In the genomic region with DNA sequence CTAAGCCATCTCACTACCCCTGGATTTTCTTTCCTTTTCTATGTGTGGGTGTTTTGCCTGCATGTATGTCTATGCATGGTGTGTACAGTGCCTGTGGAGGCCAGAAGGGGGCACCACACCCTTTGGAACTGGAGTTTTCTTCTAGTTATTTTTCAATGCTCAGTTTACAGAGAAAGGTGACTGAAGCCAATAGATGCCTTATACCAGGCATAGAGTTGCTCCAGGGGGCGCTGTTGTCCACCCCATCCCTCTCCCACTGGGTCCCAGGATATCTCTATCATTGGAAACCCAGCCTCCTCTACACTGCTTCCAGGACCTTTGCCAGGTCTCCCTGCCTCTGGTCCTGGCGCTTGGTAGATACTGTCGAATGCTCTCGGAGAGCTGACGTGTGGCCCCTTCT, we compare ENCODE assay signal across 8 mouse cellular contexts.
DNase-seq lines count a peak whose midpoint lies in the region; ATAC-seq and TF ChIP-seq lines count a peak whose summit lies in the region.

No protein-coding gene starts in this region.

- no peaks in the 10 kb centered on the region for H3K36me3 ChIP-seq in heart, embryonic 11.5 days (ENCODE audit: control insufficient read depth, insufficient read depth, low read length)
- no peaks in the 10 kb centered on the region for H3K36me3 ChIP-seq in intestine, postnatal 0 days (ENCODE audit: control insufficient read depth, insufficient read depth)
- no peaks in the 10 kb centered on the region; the same call in 1 of the 2 replicates for H3K36me3 ChIP-seq in limb, embryonic 14.5 days (ENCODE audit: control insufficient read depth, insufficient read depth, low read length)

- H3K27me3 ChIP-seq in heart, embryonic 11.5 days (ENCODE audit: control insufficient read depth, insufficient read depth, low read length): no peaks in the 10 kb centered on the region
- H3K27me3 ChIP-seq in intestine, postnatal 0 days (replicated peaks; ENCODE audit: control insufficient read depth, insufficient read depth, low read length): no peaks in the 10 kb centered on the region
- H3K27me3 ChIP-seq in limb, embryonic 14.5 days (ENCODE audit: control insufficient read depth, insufficient read depth, low read length): no peaks in the 10 kb centered on the region

- ATAC-seq in heart, embryonic 11.5 days (replicated peaks; ENCODE audit: insufficient number of reproducible peaks, low FRiP score, low TSS enrichment): no peak
- ATAC-seq in intestine, postnatal 0 days: peak; percentile 42
- 0 out of 2 replicates have a peak, but pooled peaks have one; percentile 12 for ATAC-seq in limb, embryonic 14.5 days (ENCODE audit: low FRiP score, low read depth)

- DNase-seq in heart, adult 11 months: peak; percentile 96
- DNase-seq in gastrocnemius, postnatal 4 days (ENCODE audit: low spot score in 2 of 2): peak; percentile 47 to 76
- peak; percentile 54 for DNase-seq in limb, embryonic 14.5 days (ENCODE audit: low spot score)
- DNase-seq in naive thymus-derived CD4-positive, alpha-beta T cell, adult 2 months (ENCODE audit: low read depth): peak; percentile 61
- DNase-seq in testis, postnatal 10 days (ENCODE audit: low spot score): peak; percentile 93

- no peaks in the 10 kb centered on the region for H3K9me3 ChIP-seq in heart, embryonic 11.5 days (replicated peaks; ENCODE audit: control insufficient read depth, low read length)
- H3K9me3 ChIP-seq in intestine, postnatal 0 days (ENCODE audit: control insufficient read depth): no peaks in the 10 kb centered on the region
- H3K9me3 ChIP-seq in limb, embryonic 14.5 days (ENCODE audit: control insufficient read depth, low read length): no peaks in the 10 kb centered on the region

- WGBS in heart, embryonic 11.5 days (ENCODE audit: insufficient replicate concordance): 48% methylated on average over 5 of the region's 5 CpGs
- WGBS in intestine, postnatal 0 days: 65% methylated on average over 5 of the region's 5 CpGs
- WGBS in limb, embryonic 14.5 days: 64% methylated on average over 5 of the region's 5 CpGs

- TF ChIP-seq POLR2A in cortical plate, adult 2 months (IDR thresholded peaks at IDR 0.05; ENCODE audit: extremely low read depth, insufficient read depth, low read length): no peak
- no peak for TF ChIP-seq POLR2A in limb, embryonic 14.5 days (IDR thresholded peaks at IDR 0.05; ENCODE audit: borderline replicate concordance, extremely low read depth, insufficient read depth, insufficient read length)

- no peak overlapping the region for H3K27ac ChIP-seq in heart, embryonic 11.5 days (ENCODE audit: low read depth, low read length)
- no peak overlapping the region for H3K27ac ChIP-seq in cortical plate, adult 2 months (ENCODE audit: insufficient read depth, low read length)
- H3K27ac ChIP-seq in intestine, postnatal 0 days (ENCODE audit: low read depth, low read length): no peak overlapping the region
- no peak overlapping the region for H3K27ac ChIP-seq in limb, embryonic 14.5 days (replicated peaks; ENCODE audit: low read depth, low read length)

- H3K4me3 ChIP-seq in heart, embryonic 11.5 days (ENCODE audit: low read depth, low read length): no peak overlapping the region
- no peak overlapping the region for H3K4me3 ChIP-seq in cortical plate, adult 2 months (ENCODE audit: insufficient read depth, low read length)
- no peak overlapping the region for H3K4me3 ChIP-seq in intestine, postnatal 0 days (ENCODE audit: low read depth, low read length)
- H3K4me3 ChIP-seq in limb, embryonic 14.5 days (replicated peaks; ENCODE audit: low read length): no peak overlapping the region

- peaks cover 20% of the 10 kb centered on the region for H3K4me1 ChIP-seq in heart, embryonic 11.5 days (ENCODE audit: control insufficient read depth, insufficient read depth, low read length)
- H3K4me1 ChIP-seq in cortical plate, adult 2 months (ENCODE audit: control insufficient read depth, insufficient read depth, low read length): peaks cover 2% of the 10 kb centered on the region; the same call in 1 of the 2 replicates
- no peaks in the 10 kb centered on the region for H3K4me1 ChIP-seq in intestine, postnatal 0 days (replicated peaks; ENCODE audit: control insufficient read depth, insufficient read depth, low read length)
- H3K4me1 ChIP-seq in limb, embryonic 14.5 days (ENCODE audit: control insufficient read depth, insufficient read depth, low read length): no peaks in the 10 kb centered on the region

- TF ChIP-seq CTCF in cortical plate, adult 2 months (IDR thresholded peaks at IDR 0.05; ENCODE audit: extremely low read depth, insufficient read depth, low read length): peak; percentile 44
- TF ChIP-seq CTCF in intestine, postnatal 0 days (IDR thresholded peaks at IDR 0.05; ENCODE audit: low read depth): peak; percentile 82

- H3K4me2 ChIP-seq in heart, embryonic 11.5 days: no peak overlapping the region
- H3K4me2 ChIP-seq in intestine, postnatal 0 days (replicated peaks; ENCODE audit: low read depth): no peak overlapping the region
- H3K4me2 ChIP-seq in limb, embryonic 14.5 days (replicated peaks; ENCODE audit: low read depth, low read length, severe bottlenecking): no peak overlapping the region

- no peak overlapping the region for H3K9ac ChIP-seq in heart, embryonic 11.5 days (ENCODE audit: low read depth, low read length)
- H3K9ac ChIP-seq in intestine, postnatal 0 days (ENCODE audit: low read depth, low read length): no peak overlapping the region
- H3K9ac ChIP-seq in limb, embryonic 14.5 days (ENCODE audit: low read depth, low read length, severe bottlenecking): no peak overlapping the region
